Mouse (Mus musculus) left cerebral cortex, adult 18-20 months (tissue): ENCODE results near the gene B3gat2. TPM values are rescaled to one million over a fixed set of nuclear protein-coding genes. Genes with fewer than 3 reads are reported as not detected.

Experiments
- total RNA-seq, 2 experiments: library from RNA; stranded (reverse); gene quantifications; 2 replicates each; pipeline ENCODE4 v1.2.3; 2021

B3gat2 gene
- total RNA-seq, 2 experiments from 2014 or later, result 6.9 to 8.6 TPM

Other genes starting within 250 kb of the B3gat2 start
- 100 to 1,000 TPM; 140 to 143 TPM for gene Smap1, start 160.6 kb downstream of the B3gat2 start, total RNA-seq
- gene Sdhaf4, start 243.9 kb downstream of the B3gat2 start, total RNA-seq, result 10 to 100 TPM; 50.2 to 56.9 TPM